Mouse (Mus musculus): Measurements from ENCODE around the gene Vps18.

DNA sequence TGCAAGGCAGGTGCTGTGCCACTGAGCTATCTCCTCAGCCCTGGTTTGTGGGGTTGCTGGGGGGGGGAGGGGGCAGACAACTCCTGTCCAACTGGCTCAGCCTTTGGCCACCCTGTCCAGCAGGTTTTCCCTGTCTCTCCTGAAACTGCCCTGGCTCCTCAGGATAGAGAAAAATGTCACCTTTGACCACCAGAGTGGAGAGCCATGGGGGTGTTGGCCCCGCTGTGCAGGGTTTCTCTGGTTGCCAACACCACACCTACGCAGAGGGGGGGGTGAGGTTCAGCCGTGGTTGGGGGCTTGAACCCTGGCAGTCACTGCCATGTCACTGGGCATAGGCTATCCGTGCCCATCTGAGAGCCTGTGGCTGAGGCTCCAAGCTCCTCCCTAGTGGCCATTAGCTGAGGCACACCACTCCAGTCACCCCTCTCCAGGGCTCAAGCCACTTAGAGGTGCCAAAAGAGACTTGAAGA, 38.9 kb upstream of the Vps18 start:
- TF ChIP-seq MAFK (IDR thresholded peaks at IDR 0.05; ENCODE audit: insufficient read depth, low read depth, low read length), result no peak
- TF ChIP-seq HCFC1 (IDR thresholded peaks at IDR 0.05; ENCODE audit: borderline replicate concordance, insufficient read depth, low read length), result no peak
